Mouse (Mus musculus) mouse trophoblast stem cell (cell line): ENCODE results near the gene Oxnad1.

Source experiments
- in situ Hi-C, 2 experiments: fragments of 300-500 bp; cut with MseI, MboI; formaldehyde crosslinking; loops; 2 replicates in 1 of 2; 3 replicates in 1 of 2; pipeline ENCODE4 v1.15.1; 2025

Gene Oxnad1

DNA sequence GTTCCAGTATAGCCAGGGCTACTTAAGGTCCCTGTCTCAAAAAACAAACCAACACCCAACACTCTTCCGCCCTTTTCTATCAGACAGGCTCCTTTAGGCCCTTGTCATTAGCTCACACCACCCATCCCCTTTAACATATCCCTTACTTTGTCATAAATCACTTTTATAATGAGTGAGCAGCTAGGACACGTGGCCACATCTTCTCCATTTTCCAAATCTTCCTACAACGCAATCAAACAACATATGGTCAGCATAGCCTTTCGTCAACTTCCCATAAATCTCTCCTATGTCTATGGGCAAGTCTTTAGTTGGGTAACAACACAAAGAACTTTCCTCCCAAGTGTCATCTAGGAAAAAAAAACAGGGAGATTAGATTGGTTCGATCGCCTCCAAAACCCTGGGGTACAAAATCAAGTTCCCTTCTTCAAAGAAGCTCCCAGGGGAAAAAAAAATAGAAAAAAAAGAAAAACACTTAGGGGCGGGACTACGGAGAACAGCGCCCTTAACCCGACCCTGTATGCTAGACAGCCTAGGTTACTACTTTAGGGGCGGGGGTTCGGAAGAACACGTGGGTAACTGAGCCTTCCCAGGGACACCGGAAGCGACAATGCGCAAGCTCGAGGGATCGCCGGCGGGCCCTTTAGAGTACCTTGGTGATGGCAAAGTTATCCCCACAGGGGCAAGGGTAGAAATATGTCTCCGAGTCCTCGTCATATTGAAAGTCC, at the start of gene Oxnad1:
TSS of gene Oxnad1 (plus strand) at position 614 of the 725 bp plus-strand sequence.
- in situ Hi-C loops, result no loop called here

GRCm38 (mm10) chr14:32036482-32036881, 48.7 kb upstream of the Oxnad1 start:
- in situ Hi-C loops, result loop anchor here in 1 of 2 experiments (10.0 kb wide), 1 partner anchor 242 kb away; no protein-coding TSS in a partner anchor

- in situ Hi-C loops, result loop anchor here in 1 of 2 experiments (10.0 kb wide), 1 partner anchor 243 kb away; no protein-coding TSS in a partner anchor
Measured at GRCm38 (mm10) chr14:32037661-32038252, 47.4 kb upstream of the Oxnad1 start.

DNA sequence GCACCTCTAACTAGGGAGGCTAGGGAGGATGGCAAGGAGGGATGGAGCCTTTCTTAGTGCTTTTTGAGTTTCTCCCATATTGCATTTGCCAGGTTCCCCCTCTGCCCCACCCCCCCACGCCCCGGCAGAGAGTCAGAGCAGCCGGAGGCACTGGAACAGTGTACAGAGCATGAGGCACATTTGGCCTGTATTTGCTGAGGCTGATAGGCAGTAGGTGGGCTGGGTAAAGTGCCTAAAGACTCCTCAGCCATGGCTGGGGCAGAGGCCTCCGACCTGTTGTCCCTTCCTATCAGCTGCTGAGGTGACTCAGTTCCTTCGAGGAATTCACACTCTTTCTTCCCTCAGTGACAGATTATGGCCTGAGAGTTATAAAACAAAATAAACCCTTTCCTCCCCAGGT, 43.1 kb upstream of the Oxnad1 start:
- in situ Hi-C loops, result no loop called here

DNA sequence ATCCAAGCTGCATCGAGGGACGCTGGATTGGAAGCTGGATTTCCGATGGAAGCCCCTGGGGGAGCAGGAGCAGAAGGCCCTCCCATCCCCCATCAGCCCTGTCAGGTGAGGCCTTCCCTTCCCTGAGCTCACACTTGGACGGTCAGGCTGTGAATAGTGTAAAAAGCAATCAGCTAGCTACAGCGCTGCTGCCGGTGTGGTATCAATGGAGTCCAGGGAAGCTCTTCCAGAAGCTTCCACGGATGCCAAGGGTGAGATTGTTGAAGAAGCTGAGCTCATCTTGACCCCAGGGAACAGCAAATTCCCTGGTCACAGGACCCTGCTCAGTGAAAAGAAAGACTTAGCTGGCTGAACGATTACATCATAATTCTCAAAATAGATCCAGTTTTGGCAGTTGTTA, 38.8 kb upstream of the Oxnad1 start:
- in situ Hi-C loops, result no loop called here

DNA sequence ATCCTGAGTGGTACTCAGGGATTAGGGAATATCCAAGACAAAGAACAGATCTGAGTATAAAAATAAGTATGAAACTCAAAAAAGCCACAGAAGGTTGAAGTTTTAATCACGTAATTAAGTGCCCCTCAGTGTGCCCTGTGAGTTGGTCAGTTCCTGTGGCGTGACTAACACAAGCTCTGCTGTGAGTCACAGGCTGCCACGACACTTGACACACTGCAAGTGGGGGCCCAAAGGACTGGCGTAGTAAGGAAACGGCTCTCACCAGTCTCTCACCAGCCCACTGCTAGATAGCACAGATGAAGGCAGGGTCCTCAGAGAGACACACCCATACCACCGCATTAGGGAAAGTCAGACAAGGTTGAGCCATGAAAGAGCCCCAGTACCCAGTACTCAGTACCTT, 35.0 kb upstream of the Oxnad1 start:
- in situ Hi-C loops, result loop anchor here in 1 of 2 experiments (25.0 kb wide), 1 partner anchor 388 kb away; no protein-coding TSS in a partner anchor

- in situ Hi-C loops, result loop anchor here in 1 of 2 experiments (25.0 kb wide), 1 partner anchor 392 kb away; no protein-coding TSS in a partner anchor
Measured at GRCm38 (mm10) chr14:32053895-32054294, 31.3 kb upstream of the Oxnad1 start.

- in situ Hi-C loops, result loop anchor here in 1 of 2 experiments (25.0 kb wide), 1 partner anchor 392 kb away; no protein-coding TSS in a partner anchor
Measured at GRCm38 (mm10) chr14:32054788-32055187, 30.4 kb upstream of the Oxnad1 start.

DNA sequence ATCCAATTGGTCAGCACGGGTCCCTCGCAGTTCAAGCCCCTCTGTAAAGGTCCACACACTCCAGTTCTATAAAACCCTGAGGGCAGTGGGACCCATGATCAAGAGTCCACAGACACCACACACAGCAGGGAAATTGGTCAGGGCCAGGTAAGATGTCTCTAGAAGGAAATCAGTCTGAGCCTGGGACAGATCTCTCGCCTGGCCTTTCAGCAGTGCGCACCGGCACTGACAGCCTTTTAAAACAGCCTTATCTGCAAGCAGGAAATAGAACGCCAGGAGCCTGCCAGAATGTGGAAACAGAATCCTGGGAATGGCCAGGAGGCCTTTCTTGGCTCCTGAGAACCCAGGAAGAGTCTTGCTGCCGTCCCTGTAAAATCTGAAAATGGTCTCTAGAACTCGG, 29.4 kb upstream of the Oxnad1 start:
- in situ Hi-C loops, result loop anchor here in 1 of 2 experiments (25.0 kb wide), 1 partner anchor 393 kb away; no protein-coding TSS in a partner anchor

- in situ Hi-C loops, result loop anchor here in 1 of 2 experiments (25.0 kb wide), 1 partner anchor 394 kb away; no protein-coding TSS in a partner anchor
Measured at GRCm38 (mm10) chr14:32056675-32057074, 28.5 kb upstream of the Oxnad1 start.

DNA sequence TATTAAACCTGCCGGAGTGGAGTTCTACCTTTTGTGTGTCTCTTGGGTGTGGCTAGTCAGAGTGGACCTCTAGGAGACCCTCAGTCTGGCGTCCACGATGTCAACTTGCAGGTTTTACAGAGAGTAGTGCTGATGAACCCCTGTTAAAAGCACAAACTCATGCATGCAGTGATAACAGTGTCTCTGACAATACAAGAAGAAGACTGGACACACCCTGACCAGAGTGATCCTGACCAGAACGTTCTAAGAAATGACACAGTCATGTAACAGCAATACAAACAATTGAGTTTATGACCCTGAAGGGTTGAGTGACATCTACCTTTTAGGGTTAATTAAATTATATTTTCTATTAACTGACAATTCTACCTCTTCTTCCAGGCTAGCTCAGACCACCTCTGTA, 27.5 kb upstream of the Oxnad1 start:
- in situ Hi-C loops, result loop anchor here in 1 of 2 experiments (25.0 kb wide), 1 partner anchor 395 kb away; no protein-coding TSS in a partner anchor

GRCm38 (mm10) chr14:32061398-32061797, 23.8 kb upstream of the Oxnad1 start:
- in situ Hi-C loops, result loop anchor here (10.0 to 25.0 kb wide), 2 partner anchors 257 to 399 kb away; no protein-coding TSS in a partner anchor

- in situ Hi-C loops, result loop anchor here in 1 of 2 experiments (25.0 kb wide), 1 partner anchor 411 kb away; no protein-coding TSS in a partner anchor
Measured at GRCm38 (mm10) chr14:32072807-32073206, 12.4 kb upstream of the Oxnad1 start.

- in situ Hi-C loops, result loop anchor here in 1 of 2 experiments (25.0 kb wide), 1 partner anchor 411 kb away; no protein-coding TSS in a partner anchor
Measured at GRCm38 (mm10) chr14:32073211-32073685, 11.9 kb upstream of the Oxnad1 start.

- in situ Hi-C loops, result loop anchor here in 1 of 2 experiments (25.0 kb wide), 1 partner anchor 412 kb away; no protein-coding TSS in a partner anchor
Measured at GRCm38 (mm10) chr14:32073901-32074300, 11.3 kb upstream of the Oxnad1 start.

GRCm38 (mm10) chr14:32076896-32077575, 8.1 kb upstream of the Oxnad1 start:
- in situ Hi-C loops, result no loop called here

DNA sequence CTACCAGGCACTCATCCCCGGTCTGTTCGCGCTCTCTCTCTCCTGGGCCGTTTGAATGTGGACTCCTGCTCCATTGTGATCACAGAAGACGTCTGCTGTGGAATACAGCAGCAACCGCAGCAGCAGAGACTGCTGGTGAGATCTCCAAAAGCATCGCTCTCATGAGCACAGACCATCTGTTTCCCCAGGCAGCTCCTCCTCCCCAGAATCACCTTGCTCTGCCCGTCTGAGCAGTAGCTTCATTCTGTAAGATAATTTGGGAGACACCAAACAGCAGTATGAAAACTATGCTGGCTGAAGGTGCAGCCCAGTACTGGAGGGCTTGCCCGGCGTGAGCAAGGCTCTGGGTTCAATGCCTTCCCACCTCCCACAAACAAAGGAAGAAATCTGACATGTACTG, 4.1 kb upstream of the Oxnad1 start:
- in situ Hi-C loops, result no loop called here

DNA sequence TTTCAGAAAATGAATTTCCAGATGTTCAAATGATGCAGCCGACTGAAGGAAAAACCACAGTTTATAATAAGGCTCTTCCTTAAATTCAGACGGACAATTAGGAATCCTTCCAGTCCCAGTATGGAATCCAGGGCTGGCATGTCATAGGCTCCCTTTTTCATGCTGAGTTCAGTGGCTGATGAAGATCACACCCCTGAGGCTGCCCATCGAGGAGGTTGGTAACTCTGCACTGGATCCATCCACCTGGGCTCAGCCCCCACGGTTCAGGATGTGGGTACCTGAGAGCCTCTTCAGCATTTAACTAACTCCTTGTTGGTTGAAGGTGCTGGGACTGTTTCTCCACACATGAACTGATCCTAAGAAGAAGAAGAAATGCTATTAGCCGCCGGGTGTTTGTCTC, 2.3 kb upstream of the Oxnad1 start:
- in situ Hi-C loops, result no loop called here

DNA sequence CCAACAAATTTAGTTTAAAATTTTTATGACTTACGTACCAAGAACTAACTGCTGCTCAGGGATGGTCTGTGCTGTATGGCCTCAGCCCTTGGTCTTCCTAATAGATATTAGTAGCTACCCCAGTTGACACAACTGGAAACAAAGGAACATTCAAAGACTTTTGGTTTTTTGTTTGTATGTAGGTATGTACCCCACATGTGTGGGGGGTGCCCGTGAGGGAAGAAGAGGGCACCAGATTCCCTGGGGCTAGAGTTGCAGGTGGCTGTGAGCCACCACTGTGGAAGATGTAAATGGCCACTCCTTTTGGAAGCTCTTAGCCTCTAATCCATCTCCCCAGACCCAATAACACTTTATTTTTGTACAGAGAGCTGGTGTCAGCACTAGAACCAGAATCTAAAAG, 1.7 kb upstream of the Oxnad1 start:
- in situ Hi-C loops, result no loop called here

GRCm38 (mm10) chr14:32085486-32086201, 470 bp downstream of the Oxnad1 start, which contains the start of gene Dph3:
Gene Dph3 (minus strand): TSS chr14:32085729.
- in situ Hi-C loops, result no loop called here

- in situ Hi-C loops, result no loop called here
Measured at GRCm38 (mm10) chr14:32086226-32086625, 1.1 kb downstream of the Oxnad1 start.
